Mouse (Mus musculus) right cerebral cortex, postnatal 14 days (tissue): Measurements from ENCODE around the gene Ccdc106.

Source experiments
- DNase-seq: peaks from one replicate; pipeline ENCODE4 v3.0.0; 2022

The Ccdc106 gene

GRCm38 (mm10) chr7:5083325-5084105 is 63.2 kb downstream of the Ccdc106 start:
- no peak for DNase-seq

GRCm38 (mm10) chr7:5085512-5085911 is 65.2 kb downstream of the Ccdc106 start:
- no peak for DNase-seq

GRCm38 (mm10) chr7:5086921-5087440 is 66.6 kb downstream of the Ccdc106 start:
- no peak for DNase-seq

- DNase-seq, result no peak
Measured at GRCm38 (mm10) chr7:5087886-5088285, 67.5 kb downstream of the Ccdc106 start.

GRCm38 (mm10) chr7:5089853-5090252 is 69.5 kb downstream of the Ccdc106 start:
- peak; percentile 38 for DNase-seq

- no peak for DNase-seq
Measured at GRCm38 (mm10) chr7:5091008-5091728, 70.8 kb downstream of the Ccdc106 start.

- DNase-seq, result no peak
Measured at GRCm38 (mm10) chr7:5092381-5092780, 72.0 kb downstream of the Ccdc106 start.

GRCm38 (mm10) chr7:5092831-5093510 is 72.6 kb downstream of the Ccdc106 start:
- peak; percentile 17 for DNase-seq

GRCm38 (mm10) chr7:5098769-5099168 is 78.4 kb downstream of the Ccdc106 start:
- no peak for DNase-seq

- no peak for DNase-seq
Measured at GRCm38 (mm10) chr7:5099796-5100195, 79.4 kb downstream of the Ccdc106 start.

GRCm38 (mm10) chr7:5101066-5101663 is 80.8 kb downstream of the Ccdc106 start:
- DNase-seq, result no peak

- DNase-seq, result no peak
Measured at GRCm38 (mm10) chr7:5102564-5102963, 82.2 kb downstream of the Ccdc106 start.

GRCm38 (mm10) chr7:5108272-5108671 is 87.9 kb downstream of the Ccdc106 start:
- no peak for DNase-seq

- DNase-seq, result no peak
Measured at GRCm38 (mm10) chr7:5109301-5109700, 88.9 kb downstream of the Ccdc106 start.
